Mouse (Mus musculus) ovary, postnatal 36 days (tissue): ENCODE results near the gene Dhx33.
A peak's percentile ranks its signal among the peaks of the same experiment; 100 is the strongest.

Experiments
- DNase-seq: peaks from one replicate; pipeline ENCODE4 v3.0.0; 2022; ENCODE audit warnings: low spot score, mixed read lengths

Dhx33 gene

GRCm38 (mm10) chr11:71004316-71004773 lies at the start of gene Dhx33:
Dhx33 (minus strand) TSS chr11:71004437.
- peak; percentile 96 for DNase-seq

GRCm38 (mm10) chr11:71052554-71052953 lies 48.3 kb upstream of the Dhx33 start:
- DNase-seq, result no peak

DNA sequence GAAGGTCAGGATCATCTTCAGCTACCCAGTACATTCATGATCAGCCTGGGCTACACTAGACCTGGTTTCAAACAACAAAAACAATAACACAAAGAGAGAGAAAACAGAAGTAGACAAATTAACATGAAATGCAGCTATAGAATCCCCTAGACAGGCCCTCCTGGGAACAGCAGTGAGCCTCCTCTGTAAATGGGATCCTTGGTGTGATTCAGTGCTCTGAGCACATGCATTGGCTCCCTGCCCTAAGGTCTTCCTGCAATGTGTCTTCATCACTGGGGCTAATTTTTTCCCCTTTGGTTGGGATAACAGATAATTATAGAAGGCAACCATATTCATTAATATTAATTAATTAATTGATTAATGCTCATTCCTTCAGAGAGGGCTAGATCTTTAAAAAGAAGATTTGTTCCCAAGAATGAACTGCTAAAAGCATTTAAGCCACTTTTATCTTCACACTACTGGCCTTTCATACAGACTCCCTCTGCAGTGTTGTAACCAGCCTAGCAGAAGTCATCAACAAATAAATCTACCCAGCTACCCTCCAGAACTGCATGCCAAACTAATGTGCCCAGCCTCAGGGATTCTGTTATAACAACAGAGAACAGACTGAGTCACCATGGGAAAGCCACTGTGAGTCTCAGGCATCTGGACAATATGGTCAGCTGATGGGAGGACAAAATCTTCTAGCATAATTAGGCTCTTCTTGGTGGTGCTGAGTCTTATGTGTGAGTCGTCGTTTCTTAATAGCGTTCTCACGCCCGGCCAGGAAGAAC lies 35.5 kb upstream of the Dhx33 start:
- no peak for DNase-seq

DNA sequence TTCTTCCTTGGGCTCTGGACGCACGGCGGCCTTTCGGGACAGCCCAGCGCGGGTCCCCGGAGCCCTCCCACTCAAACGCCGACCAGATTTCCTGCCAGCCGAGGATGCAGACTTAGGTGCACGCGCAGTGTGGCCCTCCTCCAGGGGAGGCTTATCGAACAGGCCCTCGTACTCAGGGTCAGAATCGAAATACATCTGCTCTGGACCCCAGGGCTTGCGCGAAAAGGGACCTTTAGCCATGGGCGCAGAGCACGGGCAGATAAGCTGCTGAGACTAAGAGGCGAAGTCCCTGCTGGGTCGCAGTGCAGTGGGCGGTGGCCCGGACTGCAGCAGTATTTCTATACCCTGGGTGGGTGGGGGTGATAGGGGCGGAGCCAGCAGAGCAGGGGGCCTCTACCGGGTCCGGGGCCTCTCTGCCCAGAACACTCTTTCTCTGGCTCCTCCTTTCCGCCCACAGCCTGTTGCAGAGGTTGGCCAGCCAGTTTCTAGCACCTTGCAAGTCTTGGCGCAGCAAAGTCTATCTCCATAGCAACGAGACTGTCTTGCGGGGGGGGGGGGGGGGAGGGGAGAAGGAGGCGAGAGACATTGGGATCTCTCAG lies 29.0 kb upstream of the Dhx33 start, which contains the start of gene 6330403K07Rik:
TSS of gene 6330403K07Rik (minus strand) at position 351 of the 599 bp plus-strand sequence.
- DNase-seq, result peak; percentile 48

DNA sequence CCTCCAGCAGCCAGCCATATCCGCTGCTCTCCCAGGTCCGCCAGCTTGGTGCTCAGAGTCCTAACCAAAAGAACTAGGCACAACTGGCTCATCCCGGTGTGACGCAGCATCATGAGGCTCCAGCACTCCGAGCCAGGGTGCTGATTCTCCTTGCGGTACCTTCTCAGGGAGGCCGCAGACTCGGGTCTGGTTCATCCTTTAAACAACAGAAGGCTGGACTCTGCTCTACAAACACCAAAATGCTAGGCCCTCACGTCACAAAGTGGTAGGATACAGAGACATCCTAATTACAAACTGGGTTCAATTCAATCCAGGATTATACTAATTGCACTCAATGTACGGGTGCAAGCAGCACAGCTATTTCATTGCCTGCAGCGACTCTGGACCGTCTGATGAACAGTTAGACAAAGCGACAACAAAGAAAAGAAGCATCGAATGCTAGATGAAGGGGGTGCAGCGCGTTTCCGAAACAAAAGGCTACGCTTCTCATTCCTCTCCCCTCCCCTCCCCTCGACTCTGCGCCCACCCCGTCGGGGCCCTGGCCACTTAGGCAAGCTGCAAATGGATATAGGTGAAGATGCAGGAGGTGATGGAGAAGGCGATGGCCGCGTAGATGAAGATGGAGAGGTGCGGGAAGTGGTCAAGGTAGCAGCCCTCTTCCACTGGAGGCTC lies 28.4 kb upstream of the Dhx33 start:
- no peak for DNase-seq

DNA sequence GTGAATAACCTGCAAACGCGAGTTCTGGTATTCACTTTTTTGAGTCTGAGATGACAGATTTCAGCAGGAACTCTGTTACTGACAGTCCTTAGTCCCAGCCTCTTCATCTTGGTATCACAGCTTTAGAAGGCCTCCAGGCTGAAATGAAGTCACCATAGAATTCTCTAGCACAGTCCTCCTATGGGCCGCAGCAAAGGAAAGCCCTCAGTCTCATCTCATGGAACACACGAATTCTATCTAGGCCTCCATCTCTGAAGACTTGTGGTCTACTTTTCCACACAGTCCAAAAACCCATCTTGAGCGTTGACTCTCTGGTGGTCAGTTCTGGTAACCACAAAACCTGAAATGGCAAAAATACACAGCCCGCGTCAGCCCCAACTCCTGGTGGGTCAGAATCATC lies 27.8 kb upstream of the Dhx33 start:
- DNase-seq, result no peak

GRCm38 (mm10) chr11:71029403-71030118 lies 25.3 kb upstream of the Dhx33 start:
- no peak for DNase-seq

- DNase-seq, result no peak
These were observed 24.0 kb upstream of the Dhx33 start for GRCm38 (mm10) chr11:71028280-71028679.

DNA sequence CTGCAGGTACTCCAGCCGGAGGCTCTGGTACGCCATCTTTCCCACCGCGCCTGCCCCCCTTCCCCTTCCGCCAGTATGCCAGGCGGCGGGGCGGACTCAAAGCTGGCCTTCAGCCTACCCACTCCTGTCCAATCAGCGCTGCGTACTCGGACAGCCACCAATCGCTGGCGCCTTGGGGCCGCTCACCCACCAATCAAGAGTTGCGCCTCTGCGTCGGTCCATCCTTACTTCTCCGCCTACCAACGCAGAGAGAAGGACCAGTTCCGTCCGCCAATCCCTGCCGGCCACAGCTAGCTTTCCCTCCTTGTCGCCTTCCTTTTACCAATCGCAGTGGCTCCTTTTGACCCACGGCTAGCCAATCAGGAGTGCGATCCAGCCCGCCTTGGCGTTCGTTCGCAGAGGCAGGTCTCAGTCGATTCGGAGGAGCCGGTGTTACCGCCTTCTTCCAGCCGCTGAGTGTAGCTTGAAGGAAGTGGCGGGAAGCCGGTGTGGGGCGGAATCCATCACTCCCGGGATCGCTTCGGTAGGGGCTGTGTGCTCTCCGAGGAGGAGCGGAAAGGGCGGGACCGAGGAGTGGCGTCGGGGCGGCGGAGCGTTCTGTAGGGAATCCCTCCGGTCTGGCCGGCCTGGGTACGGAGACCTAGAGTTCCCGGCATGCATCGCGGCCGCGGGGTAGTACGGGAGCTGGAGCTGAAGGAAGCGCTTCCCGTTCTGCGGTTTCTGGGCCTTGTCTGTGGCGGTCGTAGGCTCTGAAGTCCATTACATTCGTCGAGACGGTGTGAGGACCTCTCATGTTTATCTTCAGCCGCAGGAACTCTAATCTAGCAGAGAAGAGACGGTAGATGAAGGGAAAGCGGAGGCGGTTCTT lies 15.2 kb upstream of the Dhx33 start, which contains the start of the genes Mis12 and Derl2:
TSS of gene Mis12 (plus strand) at position 411 of the 868 bp plus-strand sequence.
TSS of gene Derl2 (minus strand) at position 641 of the 868 bp plus-strand sequence.
- peak; percentile 97 for DNase-seq

DNA sequence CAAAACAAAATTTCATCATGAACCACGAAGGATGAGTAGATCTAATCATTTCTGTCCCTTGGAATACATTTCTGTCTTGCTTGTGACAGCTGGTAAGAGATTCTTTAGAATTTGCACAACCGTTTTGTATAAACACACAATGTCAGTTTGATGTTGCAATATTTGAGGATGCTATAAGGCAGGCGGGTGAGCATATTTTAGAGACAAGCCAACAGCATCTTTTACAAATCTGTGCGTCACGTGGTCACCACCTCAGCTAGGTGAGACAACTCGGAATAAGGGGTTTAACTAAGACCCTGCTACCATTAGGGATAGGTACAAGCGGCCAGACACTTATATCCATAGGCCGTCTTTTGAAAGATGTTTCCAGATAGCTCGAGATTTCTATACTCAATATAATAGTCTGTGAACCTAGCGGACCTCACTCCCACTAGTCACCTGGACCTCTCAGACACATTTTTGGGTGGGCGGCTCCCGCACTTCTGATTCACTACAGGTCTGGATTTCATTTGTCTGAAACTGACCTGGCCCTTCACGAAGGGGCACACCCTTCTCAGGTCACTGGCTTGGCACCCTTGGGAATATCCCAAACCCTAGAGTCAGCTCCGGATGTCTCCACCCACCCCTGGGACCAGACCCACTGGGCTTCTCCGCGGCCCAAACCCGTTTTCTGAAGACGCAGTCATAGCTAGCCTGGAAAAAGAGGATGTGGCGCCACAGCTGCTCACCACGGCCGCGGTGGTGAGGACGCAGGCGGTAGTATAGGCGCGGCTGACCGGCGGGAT lies 14.4 kb upstream of the Dhx33 start:
- DNase-seq, result no peak

- DNase-seq, result no peak
These were observed 12.8 kb upstream of the Dhx33 start for GRCm38 (mm10) chr11:71017051-71017450.

- no peak for DNase-seq
These were observed 8.5 kb upstream of the Dhx33 start for GRCm38 (mm10) chr11:71012743-71013142.

DNA sequence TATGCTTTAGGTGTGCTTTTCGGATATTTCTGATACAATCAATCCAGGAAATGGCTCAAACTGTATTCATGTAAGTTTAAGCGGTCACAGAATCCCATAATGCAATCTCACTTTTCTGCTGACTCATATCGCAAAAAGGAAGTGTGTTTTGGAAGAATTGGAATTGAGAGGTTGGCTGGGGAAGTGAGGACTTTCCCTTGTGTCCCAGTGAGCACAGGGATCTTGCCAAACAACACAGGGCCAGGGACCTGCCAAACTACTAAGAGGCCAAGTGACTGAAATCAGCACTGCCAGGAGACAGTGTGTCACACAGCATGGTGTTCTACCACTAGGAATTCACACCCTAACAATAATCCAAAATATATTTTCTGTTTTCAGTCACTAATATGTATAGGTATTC lies 4.1 kb upstream of the Dhx33 start:
- DNase-seq, result no peak

GRCm38 (mm10) chr11:71007831-71008230 lies 3.6 kb upstream of the Dhx33 start:
- no peak for DNase-seq

- no peak for DNase-seq
These were observed 2.8 kb upstream of the Dhx33 start for GRCm38 (mm10) chr11:71007026-71007425.

DNA sequence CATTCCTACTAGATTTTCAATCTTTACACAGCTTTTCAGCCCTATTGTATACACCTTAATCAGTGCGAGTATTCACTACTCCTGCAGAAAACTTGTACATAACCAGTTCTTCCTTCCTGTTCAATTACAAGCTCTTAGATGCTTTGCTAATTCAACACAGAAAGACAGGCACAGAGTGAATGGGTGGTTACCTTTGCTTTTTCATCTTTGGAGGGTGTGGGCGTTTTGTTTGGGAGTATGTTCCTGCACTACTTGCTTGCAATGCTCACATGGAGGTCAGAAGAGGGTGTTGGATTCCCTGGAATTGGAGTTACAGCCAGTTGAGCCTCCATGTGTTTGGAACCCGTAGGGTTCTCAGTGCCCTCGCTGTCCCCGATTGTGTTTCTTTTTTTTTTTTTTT lies 809 bp upstream of the Dhx33 start:
- no peak for DNase-seq

DNA sequence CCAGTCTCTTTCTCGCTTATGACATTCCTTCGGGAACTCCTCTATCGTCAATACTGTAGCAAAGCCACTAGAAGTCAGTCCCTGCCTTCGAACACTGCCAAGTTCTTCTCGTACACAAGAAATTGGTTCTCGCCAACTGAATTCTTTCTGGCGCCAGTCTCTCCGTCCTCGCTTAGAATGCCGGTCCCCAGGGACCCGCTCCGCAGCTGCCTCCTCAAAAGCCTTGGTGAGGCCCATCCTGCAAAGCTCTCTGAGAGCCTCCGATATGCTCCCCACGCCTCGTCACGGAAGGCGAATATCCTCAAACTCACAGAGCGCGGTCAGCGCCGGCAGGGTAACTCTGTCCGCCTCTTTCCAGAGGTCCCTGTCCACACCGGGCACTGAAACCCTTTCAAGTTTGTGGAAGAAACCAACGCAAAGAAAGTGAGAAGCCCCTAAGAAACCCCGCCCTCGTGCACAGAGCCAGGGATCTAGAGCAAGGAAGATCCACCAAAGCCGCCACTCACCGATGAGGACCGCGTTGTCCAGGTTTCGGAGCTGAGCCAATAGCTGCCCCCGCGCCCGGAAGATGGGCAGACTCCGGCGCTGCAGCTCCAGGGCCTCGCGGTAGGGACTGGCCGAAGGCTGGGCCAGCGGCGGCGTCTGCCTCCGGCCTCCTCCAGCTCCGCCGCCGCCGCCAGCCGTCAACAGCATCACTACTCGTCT lies 474 bp downstream of the Dhx33 start:
- no peak for DNase-seq

GRCm38 (mm10) chr11:71001167-71001566 lies 3.1 kb downstream of the Dhx33 start:
- DNase-seq, result no peak

DNA sequence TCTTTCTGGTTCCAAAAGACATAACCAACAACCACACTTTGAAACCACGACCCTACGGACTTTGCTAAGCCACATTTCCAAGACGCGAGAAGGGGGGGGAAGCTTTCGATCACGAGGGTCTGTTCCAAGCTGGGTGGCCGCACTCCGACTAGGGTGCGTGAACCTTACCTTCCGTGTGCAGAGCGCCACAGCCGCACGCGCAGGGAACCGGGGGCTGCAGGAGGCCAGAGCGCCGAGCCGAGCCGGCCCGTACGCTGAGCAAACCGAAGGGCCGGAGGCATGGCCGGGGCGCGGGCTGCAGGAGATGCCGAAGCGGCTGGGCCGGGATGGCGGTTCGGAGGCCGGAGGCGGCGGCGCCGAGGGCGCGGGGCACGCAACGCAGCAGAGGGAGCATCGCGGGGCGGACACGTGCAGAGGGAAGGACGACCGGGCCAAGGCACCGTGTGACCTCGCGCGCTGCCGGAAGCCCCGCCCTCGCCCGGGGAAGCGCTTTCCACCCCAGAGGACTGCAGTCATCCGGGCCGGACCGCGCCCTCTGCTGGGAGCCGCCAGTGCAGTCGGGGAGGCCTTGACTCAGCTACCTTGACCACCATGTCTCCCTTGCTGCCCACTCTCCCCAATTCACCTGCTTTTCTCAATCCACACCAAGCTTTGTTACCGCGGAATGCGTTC lies 21.5 kb downstream of the Dhx33 start, which contains the start of gene C1qbp:
TSS of gene C1qbp (minus strand) at position 470 of the 672 bp plus-strand sequence.
- peak; percentile 95 for DNase-seq
